Mouse (Mus musculus) stomach, embryonic 15.5 days (tissue): ENCODE measurements at regions not wholly inside any gene's neighbourhood (a gene's known extent, or its start where the extent isn't known, plus 50 kb on each side); places are given as distances from the start of the nearest gene placed in this dataset.

Experiments
- ATAC-seq: fragments of 200-750 bp; cut with Nextera tagmentation; 2 replicates; pipeline ENCODE4 v1.8.0; 2017; ENCODE audit warnings: low read depth, moderate number of reproducible peaks, moderate TSS enrichment; ENCODE audit not compliant: insufficient read depth, low FRiP score
- H3K27ac ChIP-seq: fragments of 300-500 bp; sonication (generic); 2 replicates; pipeline ENCODE4 v1.5.1; 2015; ENCODE audit warnings: mild to moderate bottlenecking, inconsistent platforms
- H3K27me3 ChIP-seq: fragments of 300-500 bp; sonication (generic); replicated peaks from 2 replicates; pipeline ENCODE4 v1.6.1; 2015; ENCODE audit warnings: inconsistent platforms
- H3K36me3 ChIP-seq: fragments of 300-500 bp; sonication (generic); 2 replicates; pipeline ENCODE4 v1.6.1; 2015; ENCODE audit warnings: inconsistent platforms
- H3K4me1 ChIP-seq: fragments of 300-500 bp; sonication (generic); 2 replicates; pipeline ENCODE4 v1.6.1; 2015; ENCODE audit warnings: inconsistent platforms
- H3K4me2 ChIP-seq: fragments of 300-500 bp; sonication (generic); 2 replicates; pipeline ENCODE4 v1.6.1; 2015; ENCODE audit warnings: mild to moderate bottlenecking, inconsistent platforms
- H3K4me3 ChIP-seq: fragments of 300-500 bp; sonication (generic); replicated peaks from 2 replicates; pipeline ENCODE4 v1.5.1; 2015; ENCODE audit warnings: inconsistent platforms
- H3K9ac ChIP-seq: fragments of 300-500 bp; sonication (generic); 2 replicates; pipeline ENCODE4 v1.6.1; 2015; ENCODE audit warnings: inconsistent platforms
- H3K9me3 ChIP-seq: fragments of 300-500 bp; sonication (generic); 2 replicates; pipeline ENCODE4 v1.6.1; 2016; ENCODE audit warnings: inconsistent platforms
- WGBS: fragments of 180-500 bp; shearing (Covaris S2); methylation state at CpG from one replicate; pipeline ENCODE4 v1.1.7; 2015; 5-methylcytosine and 5-hydroxymethylcytosine counted together

- ATAC-seq, result no peak
- Histone ChIP-seq H3K27me3 (no peaks in the 10 kb centered on the region), H3K9me3 (no peaks in the 10 kb centered on the region), H3K9ac (no peak overlapping the region), H3K4me2 (no peak overlapping the region), H3K4me3 (no peak overlapping the region), H3K4me1 (no peaks in the 10 kb centered on the region), H3K36me3 (0 out of 2 replicates have a peak, but pooled peaks cover 4% of the 10 kb centered on the region), H3K27ac (no peak overlapping the region)
- WGBS, result 59% methylated on average over 2 of the region's 2 CpGs
These were observed 62.0 kb upstream of the Rtl1 start for GRCm38 (mm10) chr12:109662179-109662578.

GRCm38 (mm10) chr12:109674766-109675165, 74.6 kb upstream of the Rtl1 start:
- Histone ChIP-seq H3K9me3 (no peaks in the 10 kb centered on the region), H3K27ac (no peak overlapping the region), H3K4me1 (no peaks in the 10 kb centered on the region), H3K27me3 (no peaks in the 10 kb centered on the region), H3K9ac (no peak overlapping the region), H3K4me2 (no peak overlapping the region), H3K36me3 (peaks cover 4% of the 10 kb centered on the region; the same call in 1 of the 2 replicates), H3K4me3 (no peak overlapping the region)
- no peak for ATAC-seq
- 55% methylated on average over 4 of the region's 4 CpGs for WGBS

- Histone ChIP-seq H3K36me3 (peaks cover 17% of the 10 kb centered on the region; the same call in 1 of the 2 replicates), H3K4me2 (no peak overlapping the region), H3K4me3 (no peak overlapping the region), H3K4me1 (no peaks in the 10 kb centered on the region), H3K9ac (no peak overlapping the region), H3K27me3 (no peaks in the 10 kb centered on the region), H3K9me3 (no peaks in the 10 kb centered on the region), H3K27ac (no peak overlapping the region)
- ATAC-seq, result no peak
- 94% methylated on average over 4 of the region's 4 CpGs for WGBS
These were observed 93.9 kb upstream of the Rtl1 start for GRCm38 (mm10) chr12:109694046-109694445.

GRCm38 (mm10) chr12:109694801-109695430, 94.8 kb upstream of the Rtl1 start:
- 74% methylated on average over 5 of the region's 5 CpGs for WGBS
- Histone ChIP-seq H3K4me2 (no peak overlapping the region), H3K9ac (no peak overlapping the region), H3K36me3 (peaks cover 18% of the 10 kb centered on the region; the same call in 1 of the 2 replicates), H3K9me3 (no peaks in the 10 kb centered on the region), H3K27ac (no peak overlapping the region), H3K4me1 (no peaks in the 10 kb centered on the region), H3K27me3 (no peaks in the 10 kb centered on the region), H3K4me3 (no peak overlapping the region)
- ATAC-seq, result no peak

GRCm38 (mm10) chr12:109706820-109707219, 106.7 kb upstream of the Rtl1 start:
- 0 out of 2 replicates have a peak, but pooled peaks have one; percentile 35 for ATAC-seq

GRCm38 (mm10) chr12:109709661-109710060, 109.5 kb upstream of the Rtl1 start:
- no peak overlapping the region for H3K9ac ChIP-seq
- H3K4me1 ChIP-seq, result no peaks in the 10 kb centered on the region
- no peaks in the 10 kb centered on the region for H3K27me3 ChIP-seq
- WGBS, result 91% methylated on average over 5 of the region's 5 CpGs
- H3K36me3 ChIP-seq, result peaks cover 26% of the 10 kb centered on the region
- H3K4me2 ChIP-seq, result no peak overlapping the region
- H3K4me3 ChIP-seq, result no peak overlapping the region
- no peaks in the 10 kb centered on the region for H3K9me3 ChIP-seq
- H3K27ac ChIP-seq, result no peak overlapping the region
- no peak for ATAC-seq

More at GRCm38 (mm10) chr12:109706820-109707219, 106.7 kb upstream of the Rtl1 start:
- Histone ChIP-seq H3K9ac (no peak overlapping the region), H3K27me3 (no peaks in the 10 kb centered on the region), H3K9me3 (no peaks in the 10 kb centered on the region), H3K36me3 (peaks cover 11% of the 10 kb centered on the region), H3K27ac (no peak overlapping the region), H3K4me2 (no peak overlapping the region), H3K4me1 (no peaks in the 10 kb centered on the region), H3K4me3 (no peak overlapping the region)
- WGBS, result 38% methylated on average over 5 of the region's 6 CpGs

- Histone ChIP-seq H3K4me2 (no peak overlapping the region), H3K4me3 (no peak overlapping the region), H3K27me3 (no peaks in the 10 kb centered on the region), H3K9me3 (no peaks in the 10 kb centered on the region), H3K9ac (no peak overlapping the region), H3K27ac (no peak overlapping the region), H3K36me3 (peaks cover 26% of the 10 kb centered on the region), H3K4me1 (no peaks in the 10 kb centered on the region)
- WGBS, result 96% methylated on average over 5 of the region's 5 CpGs
- ATAC-seq, result no peak
These were observed 111.3 kb upstream of the Rtl1 start for GRCm38 (mm10) chr12:109711392-109711791.

GRCm38 (mm10) chr12:109711946-109712345, 111.8 kb upstream of the Rtl1 start:
- H3K9ac ChIP-seq, result no peak overlapping the region
- H3K27me3 ChIP-seq, result no peaks in the 10 kb centered on the region
- no peak overlapping the region for H3K4me3 ChIP-seq
- no peaks in the 10 kb centered on the region for H3K9me3 ChIP-seq
- 86% methylated on average over 7 of the region's 7 CpGs for WGBS
- ATAC-seq, result no peak
- H3K4me1 ChIP-seq, result no peaks in the 10 kb centered on the region
- peaks cover 29% of the 10 kb centered on the region for H3K36me3 ChIP-seq
- no peak overlapping the region for H3K4me2 ChIP-seq
- no peak overlapping the region for H3K27ac ChIP-seq

GRCm38 (mm10) chr12:109712386-109712785, 112.3 kb upstream of the Rtl1 start:
- H3K9ac ChIP-seq, result no peak overlapping the region
- H3K4me3 ChIP-seq, result no peak overlapping the region
- no peak for ATAC-seq
- no peak overlapping the region for H3K27ac ChIP-seq
- WGBS, result 94% methylated on average over 16 of the region's 16 CpGs
- H3K36me3 ChIP-seq, result peaks cover 33% of the 10 kb centered on the region
- H3K4me2 ChIP-seq, result no peak overlapping the region
- H3K27me3 ChIP-seq, result no peaks in the 10 kb centered on the region
- H3K9me3 ChIP-seq, result no peaks in the 10 kb centered on the region
- H3K4me1 ChIP-seq, result no peaks in the 10 kb centered on the region

GRCm38 (mm10) chr12:109713041-109713440, 112.9 kb upstream of the Rtl1 start:
- Histone ChIP-seq H3K27ac (no peak overlapping the region), H3K4me2 (no peak overlapping the region), H3K4me1 (no peaks in the 10 kb centered on the region), H3K9ac (no peak overlapping the region), H3K4me3 (no peak overlapping the region), H3K36me3 (peaks cover 35% of the 10 kb centered on the region), H3K27me3 (no peaks in the 10 kb centered on the region), H3K9me3 (no peaks in the 10 kb centered on the region)
- no peak for ATAC-seq
- 86% methylated on average over 3 of the region's 3 CpGs for WGBS

GRCm38 (mm10) chr12:109714061-109714460, 113.9 kb upstream of the Rtl1 start:
- Histone ChIP-seq H3K4me1 (no peaks in the 10 kb centered on the region), H3K9me3 (no peaks in the 10 kb centered on the region), H3K4me3 (no peak overlapping the region), H3K4me2 (no peak overlapping the region), H3K9ac (no peak overlapping the region), H3K36me3 (peaks cover 35% of the 10 kb centered on the region), H3K27ac (no peak overlapping the region), H3K27me3 (no peaks in the 10 kb centered on the region)
- 90% methylated on average over 5 of the region's 5 CpGs for WGBS
- ATAC-seq, result no peak

GRCm38 (mm10) chr12:109716991-109717390, 116.9 kb upstream of the Rtl1 start:
- Histone ChIP-seq H3K27ac (no peak overlapping the region), H3K4me1 (no peaks in the 10 kb centered on the region), H3K36me3 (peaks cover 37% of the 10 kb centered on the region), H3K4me3 (no peak overlapping the region), H3K9ac (no peak overlapping the region), H3K27me3 (no peaks in the 10 kb centered on the region), H3K9me3 (no peaks in the 10 kb centered on the region), H3K4me2 (no peak overlapping the region)
- no peak for ATAC-seq
- WGBS, result 94% methylated on average over 20 of the region's 20 CpGs

GRCm38 (mm10) chr12:109718036-109718435, 117.9 kb upstream of the Rtl1 start:
- H3K4me1 ChIP-seq, result no peaks in the 10 kb centered on the region
- H3K36me3 ChIP-seq, result peaks cover 27% of the 10 kb centered on the region
- WGBS, result 90% methylated on average over 9 of the region's 9 CpGs
- no peak for ATAC-seq
- H3K9me3 ChIP-seq, result no peaks in the 10 kb centered on the region
- no peak overlapping the region for H3K4me2 ChIP-seq
- no peak overlapping the region for H3K4me3 ChIP-seq
- no peak overlapping the region for H3K27ac ChIP-seq
- H3K9ac ChIP-seq, result no peak overlapping the region
- no peaks in the 10 kb centered on the region for H3K27me3 ChIP-seq
